Mouse (Mus musculus) skeletal muscle tissue, postnatal 0 days (tissue): ENCODE results near the gene Itgb3. TPM values are rescaled to one million over a fixed set of nuclear protein-coding genes. Genes with fewer than 3 reads are reported as not detected.

Experiments used
- polyA plus RNA-seq: library from polyadenylated mRNA; unstranded; fragments of >200 nt; fragmentation: Nextera tagmentation; extraction: Ambion mirVana; gene quantifications from 2 replicates; pipeline ENCODE4 v1.2.1, GENCODE M21; 2015

Gene Itgb3
- polyA plus RNA-seq = 4.0 and 4.2 TPM in 2 replicates

GRCm38 (mm10) chr11:104607491-104608245, at the start of gene Itgb3:
Itgb3 (plus strand) TSS chr11:104608000.

GRCm38 (mm10) chr11:104685548-104685947, 77.7 kb downstream of the Itgb3 start, which contains the start of gene Gm11639:
Gm11639 (plus strand) TSS chr11:104685707.

Other genes starting within 250 kb of the Itgb3 start
- 7.5 and 7.6 TPM in 2 replicates for gene Kansl1, start 139.1 kb upstream of the Itgb3 start, polyA plus RNA-seq
- 18.3 and 19.6 TPM in 2 replicates for gene Cdc27, start 57.4 kb upstream of the Itgb3 start, polyA plus RNA-seq
- gene Myl4, start 57.3 kb upstream of the Itgb3 start, polyA plus RNA-seq = 839 and 965 TPM in 2 replicates
- gene Gm11639, start 77.7 kb downstream of the Itgb3 start, polyA plus RNA-seq = not detected in 2 replicates